Mouse (Mus musculus): ENCODE measurements around the gene Col17a1. TPM values are rescaled to one million over a fixed set of nuclear protein-coding genes. Genes with fewer than 3 reads are reported as not detected.

The Col17a1 gene
- total RNA-seq (2021): under 1 TPM; 0.21 to 0.66 TPM
- long read RNA-seq, experiment 1: 0 reads
- long read RNA-seq, experiment 2: 0 reads

GRCm38 (mm10) chr19:47691994-47692393, at the start of gene Col17a1:
Gene Col17a1, minus strand, starts transcription at chr19:47692094.
- DNase-seq (ENCODE audit: low spot score in 2 of 2): no peak

- DNase-seq (ENCODE audit: low spot score in 2 of 2): peak; percentile 38 to 56
Observed at GRCm38 (mm10) chr19:47731931-47732330, 40.0 kb upstream of the Col17a1 start.

- DNase-seq (ENCODE audit: low spot score in 2 of 2): peak; percentile 99 to 100
Observed at GRCm38 (mm10) chr19:47731071-47731881, 39.4 kb upstream of the Col17a1 start, which contains the start of gene Sfr1. Gene Sfr1, plus strand, starts transcription at chr19:47731682.

- DNase-seq (ENCODE audit: low spot score in 2 of 2): peak; percentile 57 to 63
Observed at GRCm38 (mm10) chr19:47730691-47731070, 38.8 kb upstream of the Col17a1 start.

- no peak for DNase-seq (ENCODE audit: low spot score in 2 of 2)
Observed at GRCm38 (mm10) chr19:47725643-47726140, 33.8 kb upstream of the Col17a1 start.

GRCm38 (mm10) chr19:47724903-47725302, 33.0 kb upstream of the Col17a1 start:
- no peak for DNase-seq (ENCODE audit: low spot score in 2 of 2)

GRCm38 (mm10) chr19:47722471-47722870, 30.6 kb upstream of the Col17a1 start:
- DNase-seq (ENCODE audit: low spot score in 2 of 2): no peak

- DNase-seq (ENCODE audit: low spot score in 2 of 2): no peak
Observed at GRCm38 (mm10) chr19:47719147-47719546, 27.3 kb upstream of the Col17a1 start.

- DNase-seq (ENCODE audit: low spot score in 2 of 2): no peak
Observed at GRCm38 (mm10) chr19:47716144-47716543, 24.2 kb upstream of the Col17a1 start.

- peak; percentile 8 to 19 for DNase-seq (ENCODE audit: low spot score in 2 of 2)
Observed at GRCm38 (mm10) chr19:47713457-47713856, 21.6 kb upstream of the Col17a1 start.

- peak; percentile 16 to 27 for DNase-seq (ENCODE audit: low spot score in 2 of 2)
Observed at GRCm38 (mm10) chr19:47710376-47710775, 18.5 kb upstream of the Col17a1 start.

- DNase-seq (ENCODE audit: low spot score in 2 of 2): no peak
Observed at GRCm38 (mm10) chr19:47705772-47706309, 13.9 kb upstream of the Col17a1 start.

GRCm38 (mm10) chr19:47705080-47705771, 13.3 kb upstream of the Col17a1 start:
- DNase-seq (ENCODE audit: low spot score in 2 of 2): no peak

- no peak for DNase-seq (ENCODE audit: low spot score in 2 of 2)
Observed at GRCm38 (mm10) chr19:47700509-47700908, 8.6 kb upstream of the Col17a1 start.

- no peak for DNase-seq (ENCODE audit: low spot score in 2 of 2)
Observed at GRCm38 (mm10) chr19:47699743-47700142, 7.8 kb upstream of the Col17a1 start.

- DNase-seq (ENCODE audit: low spot score in 2 of 2): no peak
Observed at GRCm38 (mm10) chr19:47698266-47698665, 6.4 kb upstream of the Col17a1 start.

- DNase-seq (ENCODE audit: low spot score in 2 of 2): no peak
Observed at GRCm38 (mm10) chr19:47697067-47697466, 5.2 kb upstream of the Col17a1 start.

- DNase-seq (ENCODE audit: low spot score in 2 of 2): no peak
Observed at GRCm38 (mm10) chr19:47696411-47696810, 4.5 kb upstream of the Col17a1 start.

- DNase-seq (ENCODE audit: low spot score in 2 of 2): no peak
Observed at GRCm38 (mm10) chr19:47695725-47696124, 3.8 kb upstream of the Col17a1 start.

GRCm38 (mm10) chr19:47689592-47689991, 2.3 kb downstream of the Col17a1 start:
- DNase-seq (ENCODE audit: low spot score in 2 of 2): no peak

- peak; percentile 53 to 71 for DNase-seq (ENCODE audit: low spot score in 2 of 2)
Observed at GRCm38 (mm10) chr19:47678675-47679074, 13.2 kb downstream of the Col17a1 start.

GRCm38 (mm10) chr19:47674419-47674818, 17.5 kb downstream of the Col17a1 start:
- peak in 1 of 2 experiments; percentile 19 for DNase-seq (ENCODE audit: low spot score in 2 of 2)
